Mouse (Mus musculus) adrenal gland, adult (tissue): ENCODE results near the gene Klra5.
"Not testable (repeated sequence)": the region's sequence is repeated elsewhere in the genome, so short reads cannot be mapped to it uniquely, and the experiment has no call there.

ENCODE experiments used
- DNase-seq, 2 experiments: peaks; one replicate each; pipeline ENCODE4 v3.0.0; 2022 to 2023; ENCODE audit warnings: low spot score in 1 of 2; ENCODE audit not compliant: inconsistent age in 2 of 2

The Klra5 gene

DNA sequence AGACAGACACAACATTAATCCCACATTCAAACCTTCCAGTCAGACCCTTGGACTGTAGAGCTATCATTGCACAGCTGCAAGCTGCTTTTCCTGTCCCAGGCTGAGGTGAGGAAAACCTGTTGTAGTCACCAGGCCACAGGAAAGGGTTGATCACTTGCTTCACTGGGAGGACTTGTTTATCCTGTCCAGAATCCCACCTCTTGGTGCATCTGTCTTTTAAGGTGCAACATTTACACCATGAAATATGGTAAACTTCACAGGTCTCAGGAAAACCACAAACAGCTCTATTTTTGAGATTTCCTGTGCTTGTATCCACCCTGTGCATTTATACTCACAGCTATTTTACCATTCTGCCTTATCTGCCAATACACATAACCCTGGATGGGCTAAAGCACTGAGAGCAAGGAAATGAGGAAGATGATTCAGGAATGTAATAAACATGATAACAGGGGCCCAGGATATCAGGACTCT lies at the start of gene Klra5:
Klra5 (minus strand) TSS at position 175 of the 471 bp plus-strand sequence.
- DNase-seq: not testable (repeated sequence)

DNA sequence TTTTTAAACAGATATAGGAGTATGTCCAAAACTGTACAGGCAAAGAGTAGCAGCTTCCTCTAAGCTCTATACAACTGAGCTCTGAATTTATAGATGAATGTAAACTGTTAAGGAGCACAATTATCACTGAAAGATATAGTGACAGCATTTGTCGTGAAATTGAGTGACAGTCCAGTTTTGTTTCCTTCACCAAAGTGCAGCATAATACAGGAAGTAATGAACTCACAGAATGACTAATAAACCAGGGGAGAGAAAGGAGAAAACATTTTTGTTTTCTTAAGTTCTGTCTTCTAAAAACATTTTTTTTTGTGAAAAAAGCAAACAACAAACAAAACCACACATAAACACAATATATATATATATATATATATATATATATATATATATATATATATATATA lies 454 bp downstream of the Klra5 start:
- no peak for DNase-seq

DNA sequence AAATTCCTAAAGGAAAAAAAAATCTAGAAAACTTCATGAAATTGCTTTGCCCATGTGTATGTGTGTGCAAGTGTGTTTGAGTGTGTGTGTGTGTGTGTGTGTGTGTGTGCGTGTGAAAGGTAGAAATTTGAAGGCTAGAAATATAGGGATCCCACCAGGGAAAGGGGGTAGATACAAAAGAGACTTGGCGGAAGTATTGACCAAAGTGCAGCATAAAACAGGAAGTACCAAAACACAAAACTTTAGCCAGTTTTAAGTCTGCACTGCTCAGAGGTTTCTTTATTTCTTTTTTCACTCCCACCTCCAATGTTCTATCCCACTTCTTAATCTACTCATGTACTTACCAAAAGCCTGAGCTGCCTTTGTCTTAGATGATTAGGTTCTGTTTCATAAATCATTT lies 34.9 kb downstream of the Klra5 start:
- no peak for DNase-seq

DNA sequence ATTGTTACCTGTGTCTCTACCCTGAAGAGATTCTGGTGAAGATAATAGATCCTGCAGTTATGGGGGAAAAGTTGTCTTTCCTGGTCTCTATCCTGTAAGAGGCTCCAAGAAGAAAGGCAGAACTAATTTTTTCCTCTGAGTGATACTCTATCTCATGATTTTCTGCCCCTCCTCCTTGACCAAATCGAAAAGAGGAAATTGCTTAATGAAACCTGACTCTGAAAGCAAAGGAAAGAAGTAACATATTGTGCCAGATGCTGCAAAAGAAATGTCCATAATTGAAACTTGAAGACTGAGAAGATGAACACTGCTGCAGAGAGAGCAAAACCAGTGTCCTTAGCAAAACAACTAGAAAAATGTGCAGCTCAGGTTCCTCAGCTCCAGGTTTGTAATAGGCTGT lies 40.9 kb downstream of the Klra5 start, which contains the start of gene Klra17:
Klra17 (minus strand) TSS at position 124 of the 400 bp plus-strand sequence.
- no peak for DNase-seq

DNA sequence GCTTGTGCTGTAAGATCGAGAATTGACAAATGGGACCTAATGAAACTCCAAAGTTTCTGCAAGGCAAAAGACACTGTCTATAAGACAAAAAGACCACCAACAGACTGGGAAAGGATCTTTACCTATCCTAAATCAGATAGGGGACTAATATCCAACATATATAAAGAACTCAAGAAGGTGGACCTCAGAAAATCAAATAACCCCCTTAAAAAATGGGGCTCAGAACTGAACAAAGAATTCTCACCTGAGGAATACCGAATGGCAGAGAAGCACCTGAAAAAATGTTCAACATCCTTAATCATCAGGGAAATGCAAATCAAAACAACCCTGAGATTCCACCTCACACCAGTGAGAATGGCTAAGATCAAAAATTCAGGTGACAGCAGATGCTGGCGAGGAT lies 55.1 kb downstream of the Klra5 start, which contains the start of gene Gm17631:
Gm17631 (plus strand) TSS at position 301 of the 400 bp plus-strand sequence.
- not testable (repeated sequence) for DNase-seq
